Mouse (Mus musculus) adrenal gland, adult 2 months (tissue): ENCODE measurements at regions not wholly inside any gene's neighbourhood (a gene's known extent, or its start where the extent isn't known, plus 50 kb on each side); places are given as distances from the start of the nearest gene placed in this dataset.
A peak's percentile ranks its signal among the peaks of the same experiment; 100 is the strongest.

Source experiments
- DNase-seq: peaks from one replicate; pipeline ENCODE4 v3.0.0; 2021

- peak; percentile 83 for DNase-seq
Measured at GRCm38 (mm10) chr4:93225105-93225504, 110.2 kb downstream of the Tusc1 start.

- no peak for DNase-seq
Measured at GRCm38 (mm10) chr4:93220747-93221146, 114.6 kb downstream of the Tusc1 start.

GRCm38 (mm10) chr4:93208399-93208798 is 126.9 kb downstream of the Tusc1 start:
- DNase-seq: no peak

GRCm38 (mm10) chr4:93199811-93200210 is 135.5 kb downstream of the Tusc1 start:
- DNase-seq: no peak

GRCm38 (mm10) chr4:93184332-93184731 is 151.0 kb downstream of the Tusc1 start:
- no peak for DNase-seq
